Mouse (Mus musculus) retina, postnatal 1 day (tissue): ENCODE results near the gene Inpp4b.

ENCODE experiments used
- DNase-seq: peaks from one replicate; pipeline ENCODE4 v3.0.0-alpha.2; 2012

Inpp4b gene

GRCm38 (mm10) chr8:81582906-81583305 is 240.6 kb downstream of the Inpp4b start:
- no peak for DNase-seq

- DNase-seq = no peak
These were observed 244.4 kb downstream of the Inpp4b start for GRCm38 (mm10) chr8:81586783-81587182.

- DNase-seq = no peak
These were observed 251.9 kb downstream of the Inpp4b start for GRCm38 (mm10) chr8:81594134-81594714.

GRCm38 (mm10) chr8:81599209-81599608 is 256.9 kb downstream of the Inpp4b start:
- DNase-seq = no peak

GRCm38 (mm10) chr8:81601136-81601535 is 258.8 kb downstream of the Inpp4b start:
- DNase-seq = no peak

GRCm38 (mm10) chr8:81608082-81608481 is 265.7 kb downstream of the Inpp4b start:
- DNase-seq = no peak

- no peak for DNase-seq
These were observed 266.7 kb downstream of the Inpp4b start for GRCm38 (mm10) chr8:81609064-81609463.

GRCm38 (mm10) chr8:81612611-81613010 is 270.3 kb downstream of the Inpp4b start:
- DNase-seq = no peak

- no peak for DNase-seq
These were observed 271.8 kb downstream of the Inpp4b start for GRCm38 (mm10) chr8:81614135-81614534.

- DNase-seq = no peak
These were observed 272.2 kb downstream of the Inpp4b start for GRCm38 (mm10) chr8:81614605-81615004.

- DNase-seq = no peak
These were observed 273.2 kb downstream of the Inpp4b start for GRCm38 (mm10) chr8:81615552-81615951.

- DNase-seq = no peak
These were observed 276.6 kb downstream of the Inpp4b start for GRCm38 (mm10) chr8:81618918-81619317.

GRCm38 (mm10) chr8:81635015-81635414 is 292.7 kb downstream of the Inpp4b start:
- no peak for DNase-seq

GRCm38 (mm10) chr8:81635912-81636583 is 293.7 kb downstream of the Inpp4b start:
- no peak for DNase-seq

- DNase-seq = no peak
These were observed 296.1 kb downstream of the Inpp4b start for GRCm38 (mm10) chr8:81638478-81638877.

GRCm38 (mm10) chr8:81639820-81640219 is 297.5 kb downstream of the Inpp4b start:
- DNase-seq = no peak

GRCm38 (mm10) chr8:81643030-81643429 is 300.7 kb downstream of the Inpp4b start:
- DNase-seq = no peak

GRCm38 (mm10) chr8:81692167-81692566 is 349.8 kb downstream of the Inpp4b start:
- no peak for DNase-seq

- no peak for DNase-seq
These were observed 352.5 kb downstream of the Inpp4b start for GRCm38 (mm10) chr8:81694893-81695292.

GRCm38 (mm10) chr8:81702038-81702437 is 359.7 kb downstream of the Inpp4b start:
- DNase-seq = no peak

- DNase-seq = no peak
These were observed 361.4 kb downstream of the Inpp4b start for GRCm38 (mm10) chr8:81703571-81704365.

- no peak for DNase-seq
These were observed 365.1 kb downstream of the Inpp4b start for GRCm38 (mm10) chr8:81707436-81707835.

- no peak for DNase-seq
These were observed 389.0 kb downstream of the Inpp4b start for GRCm38 (mm10) chr8:81731332-81731731.

- no peak for DNase-seq
These were observed 393.3 kb downstream of the Inpp4b start for GRCm38 (mm10) chr8:81735655-81736054.
